Mouse (Mus musculus) embryonic facial prominence, embryonic 15.5 days (tissue): Measurements from ENCODE around the gene P2rx7. TPM values are rescaled to one million over a fixed set of nuclear protein-coding genes. Genes with fewer than 3 reads are reported as not detected.

Source experiments
- ATAC-seq: fragments of 200-750 bp; cut with Nextera tagmentation; 2 replicates; pipeline ENCODE4 v1.8.0; 2017; ENCODE audit warnings: low read depth, moderate TSS enrichment; ENCODE audit not compliant: insufficient number of reproducible peaks, low FRiP score, low TSS enrichment
- H3K27ac ChIP-seq: fragments of 300-500 bp; sonication (generic); replicated peaks from 2 replicates; pipeline ENCODE4 v1.5.1; 2015; ENCODE audit warnings: mild to moderate bottlenecking, inconsistent platforms
- H3K27me3 ChIP-seq: fragments of 300-500 bp; sonication (generic); 2 replicates; pipeline ENCODE4 v1.6.1; 2015; ENCODE audit warnings: inconsistent platforms
- H3K36me3 ChIP-seq: fragments of 300-500 bp; sonication (generic); 2 replicates; pipeline ENCODE4 v1.6.1; 2015; ENCODE audit warnings: mild to moderate bottlenecking, inconsistent platforms
- H3K4me1 ChIP-seq: fragments of 300-500 bp; sonication (generic); 2 replicates; pipeline ENCODE4 v1.6.1; 2015; ENCODE audit warnings: inconsistent platforms
- H3K4me2 ChIP-seq: fragments of 300-500 bp; sonication (generic); replicated peaks from 2 replicates; pipeline ENCODE4 v1.6.1; 2015; ENCODE audit warnings: mild to moderate bottlenecking, inconsistent platforms
- H3K4me3 ChIP-seq: fragments of 300-500 bp; sonication (generic); replicated peaks from 2 replicates; pipeline ENCODE4 v1.5.1; 2015; ENCODE audit warnings: mild to moderate bottlenecking, inconsistent platforms
- H3K9ac ChIP-seq: fragments of 300-500 bp; sonication (generic); 2 replicates; pipeline ENCODE4 v1.6.1; 2015; ENCODE audit warnings: inconsistent platforms
- H3K9me3 ChIP-seq: fragments of 300-500 bp; sonication (generic); replicated peaks from 2 replicates; pipeline ENCODE4 v1.6.1; 2016; ENCODE audit warnings: inconsistent platforms
- WGBS: fragments of 180-500 bp; shearing (Covaris S2); methylation state at CpG from one replicate; pipeline ENCODE4 v1.1.7; 2015; 5-methylcytosine and 5-hydroxymethylcytosine counted together
- polyA plus RNA-seq: library from polyadenylated mRNA; unstranded; fragments of >200 nt; fragmentation: Nextera tagmentation; extraction: Ambion mirVana; gene quantifications from 2 replicates; pipeline ENCODE4 v1.2.1, GENCODE M21; 2015

Gene P2rx7
- polyA plus RNA-seq, 1 experiment from 2014 or later, result 3.6 TPM

DNA sequence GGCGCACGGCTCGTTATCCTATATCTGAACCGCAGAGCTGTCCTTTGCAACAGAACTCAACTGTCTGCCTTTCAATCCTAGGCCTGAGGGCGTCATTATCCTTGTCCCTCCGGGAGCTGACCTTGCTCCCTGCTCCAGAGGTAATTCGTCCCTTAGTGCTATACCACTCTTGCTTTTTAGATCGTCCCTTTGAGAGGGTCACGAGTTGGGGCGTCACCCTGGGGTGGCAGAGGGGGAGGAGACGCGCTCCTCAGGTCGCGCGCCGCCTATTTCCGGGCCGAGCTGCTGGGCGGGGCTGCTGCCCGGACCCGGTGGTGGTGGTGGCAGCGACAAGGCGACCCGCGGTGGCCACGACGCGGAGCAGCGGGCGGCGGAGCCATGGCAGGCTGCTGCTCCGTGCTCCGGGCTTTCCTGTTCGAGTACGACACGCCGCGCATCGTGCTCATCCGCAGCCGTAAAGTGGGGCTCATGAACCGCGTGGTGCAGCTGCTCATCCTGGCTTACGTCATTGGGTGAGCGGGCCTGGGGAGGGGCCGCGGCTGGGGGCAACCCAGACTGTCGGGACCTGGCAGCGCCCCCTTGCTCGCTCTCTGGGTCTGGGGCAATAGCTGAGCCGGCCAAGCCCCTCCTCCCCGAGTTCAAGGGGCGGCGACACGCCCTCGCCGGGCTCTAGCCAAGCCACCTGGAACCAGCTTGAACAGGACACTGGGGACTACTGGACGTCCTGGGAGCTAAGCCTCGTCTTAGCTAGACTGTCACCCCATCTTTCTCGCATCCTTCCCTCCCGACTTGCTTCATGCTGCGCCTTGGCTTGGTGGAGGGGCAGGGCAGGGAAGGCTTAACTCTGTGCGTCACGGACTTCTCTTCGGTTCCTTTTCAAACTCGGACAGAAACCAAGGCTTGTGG is 63.8 kb downstream of the P2rx7 start, which contains the start of gene P2rx4:
TSS of gene P2rx4 (plus strand) at position 269 of the 906 bp plus-strand sequence.
- peaks cover 6% of the 10 kb centered on the region; the same call in 1 of the 2 replicates for H3K4me1 ChIP-seq
- peak within 1 kb of the TSS; percentile 76 for H3K4me2 ChIP-seq
- peak within 1 kb of the TSS; percentile 73 for H3K4me3 ChIP-seq
- H3K9ac ChIP-seq, result peak within 1 kb of the TSS; percentile 75
- H3K36me3 ChIP-seq, result no peaks in the 10 kb centered on the region
- no peaks in the 10 kb centered on the region for H3K27me3 ChIP-seq
- H3K27ac ChIP-seq, result peak within 1 kb of the TSS; percentile 85
- WGBS, result under 1% methylated on average over 66 of the region's 66 CpGs
- H3K9me3 ChIP-seq, result no peaks in the 10 kb centered on the region
- ATAC-seq, result peak; percentile 83

DNA sequence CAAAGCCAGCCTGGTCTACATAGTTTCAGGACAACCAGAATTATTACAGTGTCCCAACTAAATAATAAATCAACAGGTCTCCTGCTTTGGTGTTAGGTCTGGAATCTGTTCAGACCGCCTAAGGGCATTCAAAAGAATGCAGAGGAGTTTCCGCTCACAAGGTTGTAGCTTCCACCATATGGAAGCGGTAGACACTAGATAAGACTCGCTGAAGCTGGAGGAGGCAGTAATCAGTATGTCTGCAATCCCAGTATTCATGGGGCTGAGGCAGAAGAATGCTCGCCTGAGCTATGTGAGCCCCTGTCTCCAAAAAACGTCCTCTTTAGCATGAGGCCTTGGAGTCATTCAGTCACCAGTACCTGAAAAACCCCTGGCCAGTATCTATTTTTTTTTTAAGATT is 65.1 kb downstream of the P2rx7 start:
- Histone ChIP-seq H3K9ac (no peak overlapping the region), H3K4me3 (no peak overlapping the region), H3K4me2 (no peak overlapping the region), H3K36me3 (no peaks in the 10 kb centered on the region), H3K9me3 (no peaks in the 10 kb centered on the region), H3K27ac (no peak overlapping the region), H3K4me1 (peaks cover 6% of the 10 kb centered on the region; the same call in 1 of the 2 replicates), H3K27me3 (no peaks in the 10 kb centered on the region)
- no peak for ATAC-seq
- 60% methylated on average over 6 of the region's 6 CpGs for WGBS

DNA sequence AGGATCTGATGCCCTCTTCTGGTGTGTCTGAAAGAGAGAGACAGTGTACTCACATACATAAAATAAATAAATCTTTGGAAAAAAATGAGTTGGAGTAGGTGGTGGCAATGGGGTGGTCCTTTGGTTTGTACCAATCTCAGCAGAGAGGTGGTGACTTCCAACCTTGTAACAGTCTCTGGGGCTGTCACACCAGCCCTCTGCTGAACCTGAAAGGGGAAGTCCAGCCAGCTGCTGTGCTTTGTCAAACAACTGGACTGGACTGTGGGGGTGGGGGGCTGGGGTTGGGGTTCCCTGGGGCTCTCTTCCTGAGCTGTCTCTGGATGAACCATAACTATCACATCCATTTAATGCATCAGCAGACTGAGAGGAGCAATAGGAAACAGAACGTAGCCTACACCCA is 72.0 kb downstream of the P2rx7 start:
- Histone ChIP-seq H3K9me3 (no peaks in the 10 kb centered on the region), H3K27ac (no peak overlapping the region), H3K4me3 (no peak overlapping the region), H3K36me3 (no peaks in the 10 kb centered on the region), H3K4me1 (no peaks in the 10 kb centered on the region), H3K4me2 (no peak overlapping the region), H3K9ac (no peak overlapping the region), H3K27me3 (no peaks in the 10 kb centered on the region)
- WGBS, result 70% methylated on average over 1 of the region's 1 CpGs
- ATAC-seq, result no peak

DNA sequence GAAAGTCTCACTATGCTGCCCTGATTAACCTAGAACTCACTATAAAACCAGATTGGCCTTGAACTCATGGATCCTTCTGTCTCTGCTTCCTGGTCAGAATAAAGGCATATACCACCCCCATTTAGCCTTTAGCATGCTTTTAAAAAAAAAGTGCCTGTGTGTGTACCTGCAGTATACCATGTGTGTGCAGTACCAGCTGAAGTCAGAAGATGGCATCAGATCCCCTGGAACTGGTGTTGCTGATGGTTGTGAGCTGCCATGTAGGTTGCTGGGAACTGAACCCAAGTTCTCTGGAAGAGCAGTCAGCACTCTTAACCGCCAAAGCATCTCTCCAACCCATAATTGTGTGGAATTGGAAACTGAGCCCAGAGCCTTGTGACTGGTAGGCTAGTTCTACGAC is 73.1 kb downstream of the P2rx7 start:
- Histone ChIP-seq H3K9ac (no peak overlapping the region), H3K9me3 (no peaks in the 10 kb centered on the region), H3K4me3 (no peak overlapping the region), H3K4me2 (no peak overlapping the region), H3K36me3 (no peaks in the 10 kb centered on the region), H3K27me3 (no peaks in the 10 kb centered on the region), H3K4me1 (no peaks in the 10 kb centered on the region), H3K27ac (no peak overlapping the region)
- 96% methylated on average over 2 of the region's 2 CpGs for WGBS
- ATAC-seq, result no peak

DNA sequence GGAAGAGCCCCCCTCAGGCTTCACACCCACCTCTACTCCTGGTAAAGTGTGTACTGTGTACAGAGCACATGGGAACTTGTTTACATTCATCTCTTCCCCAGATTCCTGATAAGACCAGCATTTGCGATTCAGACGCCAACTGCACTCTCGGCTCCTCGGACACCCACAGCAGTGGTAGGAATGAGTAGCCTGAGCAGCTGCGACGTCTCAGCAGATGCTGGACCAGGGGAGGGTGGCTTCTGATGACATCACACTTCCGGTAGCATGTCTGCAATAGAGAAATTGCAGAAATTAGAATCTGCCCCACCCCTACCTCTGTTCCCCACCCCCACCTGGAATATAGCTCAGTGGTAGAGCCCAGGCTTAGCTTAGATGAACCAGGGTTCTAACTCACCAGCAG is 74.7 kb downstream of the P2rx7 start:
- no peak overlapping the region for H3K27ac ChIP-seq
- H3K9ac ChIP-seq, result no peak overlapping the region
- no peak overlapping the region for H3K4me3 ChIP-seq
- no peaks in the 10 kb centered on the region for H3K36me3 ChIP-seq
- H3K27me3 ChIP-seq, result no peaks in the 10 kb centered on the region
- no peak overlapping the region for H3K4me2 ChIP-seq
- ATAC-seq, result no peak
- H3K9me3 ChIP-seq, result no peaks in the 10 kb centered on the region
- H3K4me1 ChIP-seq, result no peaks in the 10 kb centered on the region
- WGBS, result 67% methylated on average over 7 of the region's 7 CpGs

DNA sequence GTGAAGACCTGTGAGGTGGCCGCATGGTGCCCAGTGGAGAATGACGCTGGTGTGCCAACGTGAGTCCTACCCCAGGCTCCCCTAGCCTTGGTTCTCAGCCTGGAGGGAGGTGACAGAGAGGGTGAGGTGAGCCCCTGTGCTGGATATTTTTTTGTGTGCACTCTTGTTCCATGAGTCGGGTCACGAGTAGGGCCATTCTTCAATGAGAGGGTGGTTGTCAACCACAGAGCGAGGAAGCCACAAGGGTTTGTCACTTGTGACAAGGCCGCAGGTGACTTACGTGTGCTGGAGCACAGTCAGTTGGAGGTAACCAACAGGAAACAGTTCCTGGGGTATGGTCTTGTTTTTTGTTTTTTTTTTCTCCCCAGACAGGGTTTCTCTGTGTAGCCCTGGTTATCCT is 75.5 kb downstream of the P2rx7 start:
- Histone ChIP-seq H3K4me3 (no peak overlapping the region), H3K36me3 (no peaks in the 10 kb centered on the region), H3K27ac (no peak overlapping the region), H3K27me3 (no peaks in the 10 kb centered on the region), H3K4me1 (no peaks in the 10 kb centered on the region), H3K9me3 (no peaks in the 10 kb centered on the region), H3K4me2 (no peak overlapping the region), H3K9ac (no peak overlapping the region)
- WGBS, result 94% methylated on average over 8 of the region's 8 CpGs
- no peak; the same call in 1 of the 2 replicates for ATAC-seq

DNA sequence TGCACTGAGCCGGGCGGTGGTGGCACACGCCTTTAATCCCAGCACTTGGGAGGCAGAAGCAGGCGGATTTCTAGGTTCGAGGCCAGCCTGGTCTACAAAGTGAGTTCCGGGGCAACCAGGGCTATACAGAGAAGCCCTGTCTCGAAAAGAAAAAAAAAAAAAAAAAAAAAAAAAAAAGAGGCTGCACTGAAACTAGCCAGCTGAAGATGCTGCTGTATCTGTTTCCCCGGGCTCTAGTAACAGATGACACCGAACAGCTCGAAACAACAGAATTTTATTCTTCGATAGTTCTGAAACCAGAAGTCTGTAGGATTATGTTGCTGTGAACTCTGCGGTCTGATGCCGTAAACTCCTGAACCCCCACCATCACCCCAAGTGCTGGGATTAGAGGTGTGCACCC is 81.7 kb downstream of the P2rx7 start:
- no peak overlapping the region for H3K4me2 ChIP-seq
- H3K36me3 ChIP-seq, result no peaks in the 10 kb centered on the region
- H3K4me3 ChIP-seq, result no peak overlapping the region
- H3K27ac ChIP-seq, result no peak overlapping the region
- no peak for ATAC-seq
- no peak overlapping the region for H3K9ac ChIP-seq
- H3K27me3 ChIP-seq, result no peaks in the 10 kb centered on the region
- 0 out of 2 replicates have a peak, but pooled peaks cover 3% of the 10 kb centered on the region for H3K4me1 ChIP-seq
- WGBS, result 91% methylated on average over 13 of the region's 13 CpGs
- no peaks in the 10 kb centered on the region for H3K9me3 ChIP-seq

DNA sequence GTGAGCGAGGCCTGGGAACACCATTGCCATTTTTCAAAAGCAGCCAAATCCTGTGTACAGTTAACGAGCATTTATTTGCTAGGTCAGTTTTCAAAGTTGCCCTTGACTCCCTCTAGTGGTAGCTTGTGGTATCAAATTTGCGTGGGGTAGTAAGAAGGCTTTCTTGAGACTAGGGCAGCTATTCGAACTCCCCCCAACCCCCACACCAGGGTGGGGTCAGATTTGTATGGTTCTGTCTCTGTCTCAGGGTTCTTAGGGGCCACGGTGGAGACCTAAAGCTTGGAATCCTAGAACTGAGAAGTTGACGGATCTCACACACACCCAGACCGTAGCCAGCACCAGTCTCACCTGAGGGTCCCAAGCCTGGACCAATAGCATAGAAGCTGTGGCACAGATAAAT is 82.4 kb downstream of the P2rx7 start:
- H3K4me1 ChIP-seq, result 0 out of 2 replicates have a peak, but pooled peaks cover 3% of the 10 kb centered on the region
- H3K27ac ChIP-seq, result no peak overlapping the region
- H3K4me2 ChIP-seq, result no peak overlapping the region
- no peaks in the 10 kb centered on the region for H3K27me3 ChIP-seq
- ATAC-seq, result no peak
- no peaks in the 10 kb centered on the region for H3K9me3 ChIP-seq
- no peak overlapping the region for H3K9ac ChIP-seq
- H3K4me3 ChIP-seq, result no peak overlapping the region
- WGBS, result 20% methylated on average over 7 of the region's 7 CpGs
- no peaks in the 10 kb centered on the region for H3K36me3 ChIP-seq

DNA sequence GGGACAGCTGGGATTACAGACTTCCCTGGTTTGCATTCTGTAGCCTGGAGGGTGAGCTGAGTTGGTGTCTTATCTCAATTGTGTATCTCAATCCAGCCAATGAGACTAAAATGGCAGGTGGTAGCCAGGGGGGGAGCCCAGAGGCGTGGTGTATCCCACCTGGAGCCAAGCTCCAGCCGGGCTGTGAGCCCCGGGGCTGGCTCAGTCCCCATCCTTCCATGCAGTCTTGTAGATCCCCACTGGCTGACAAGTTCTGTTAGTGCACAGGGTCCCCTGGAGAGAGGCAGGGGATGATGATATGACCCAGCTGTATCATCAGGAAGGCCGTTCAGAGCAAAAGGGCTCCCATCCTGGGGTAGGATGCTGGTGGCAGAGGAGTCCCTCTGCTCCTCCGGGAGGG is 82.9 kb downstream of the P2rx7 start:
- peaks cover 7% of the 10 kb centered on the region; the same call in 1 of the 2 replicates for H3K4me1 ChIP-seq
- H3K9ac ChIP-seq, result no peak overlapping the region
- no peaks in the 10 kb centered on the region for H3K27me3 ChIP-seq
- WGBS, result 69% methylated on average over 5 of the region's 5 CpGs
- no peaks in the 10 kb centered on the region for H3K9me3 ChIP-seq
- H3K36me3 ChIP-seq, result no peaks in the 10 kb centered on the region
- 0 out of 2 replicates have a peak, but pooled peaks have one; percentile 13 for ATAC-seq
- H3K4me2 ChIP-seq, result no peak overlapping the region
- H3K4me3 ChIP-seq, result no peak overlapping the region
- H3K27ac ChIP-seq, result no peak overlapping the region

DNA sequence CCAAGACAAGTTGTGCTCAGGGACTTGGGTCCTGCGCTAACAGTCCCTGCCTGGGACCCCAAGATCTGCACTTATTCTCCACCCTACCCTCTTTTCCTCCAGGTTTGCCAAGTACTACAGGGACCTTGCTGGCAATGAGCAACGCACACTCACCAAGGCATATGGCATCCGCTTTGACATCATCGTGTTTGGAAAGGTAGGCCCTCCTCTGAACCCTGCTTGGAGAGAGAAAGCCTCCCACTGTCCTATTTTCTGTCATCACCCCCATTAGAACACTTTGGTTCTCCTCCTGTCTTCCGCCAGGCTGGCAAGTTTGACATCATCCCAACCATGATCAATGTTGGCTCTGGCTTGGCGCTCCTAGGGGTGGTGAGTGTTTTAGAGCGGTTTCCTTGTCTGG is 83.4 kb downstream of the P2rx7 start:
- no peaks in the 10 kb centered on the region for H3K27me3 ChIP-seq
- H3K4me3 ChIP-seq, result no peak overlapping the region
- H3K9me3 ChIP-seq, result no peaks in the 10 kb centered on the region
- no peak for ATAC-seq
- peaks cover 11% of the 10 kb centered on the region for H3K4me1 ChIP-seq
- 90% methylated on average over 7 of the region's 7 CpGs for WGBS
- no peaks in the 10 kb centered on the region for H3K36me3 ChIP-seq
- no peak overlapping the region for H3K9ac ChIP-seq
- H3K4me2 ChIP-seq, result no peak overlapping the region
- H3K27ac ChIP-seq, result no peak overlapping the region

DNA sequence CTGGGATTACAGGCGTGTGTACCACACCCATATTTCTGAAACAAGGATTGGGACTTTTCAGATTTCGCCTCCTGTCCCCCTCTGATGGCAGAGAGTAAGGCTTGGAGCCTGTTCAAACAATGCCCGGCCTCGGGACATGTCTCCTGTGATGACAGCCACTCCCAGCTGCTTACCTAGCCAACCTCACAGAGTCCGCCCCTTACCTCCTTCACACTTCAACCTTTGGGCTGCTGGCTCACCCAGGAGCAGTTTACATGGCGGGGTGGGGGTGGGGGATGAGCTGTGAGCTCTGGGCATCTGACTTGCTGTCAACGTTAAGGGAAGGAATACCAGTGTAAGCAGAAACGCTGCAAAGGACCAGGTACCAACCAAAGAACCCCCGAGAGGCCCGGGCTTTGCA is 87.1 kb downstream of the P2rx7 start:
- ATAC-seq, result no peak
- no peaks in the 10 kb centered on the region; the same call in 1 of the 2 replicates for H3K36me3 ChIP-seq

More for the DNA sequence above, 87.1 kb downstream of the P2rx7 start:
- Histone ChIP-seq H3K4me1 (peaks cover 25% of the 10 kb centered on the region), H3K27ac (no peak overlapping the region), H3K27me3 (no peaks in the 10 kb centered on the region), H3K9me3 (no peaks in the 10 kb centered on the region), H3K4me3 (no peak overlapping the region), H3K9ac (no peak overlapping the region), H3K4me2 (no peak overlapping the region)
- 69% methylated on average over 10 of the region's 10 CpGs for WGBS
